Mouse (Mus musculus) thymus, postnatal 25 days (tissue): ENCODE results near the gene Ndst2.

Experiments used
- DNase-seq: peaks from one replicate; pipeline ENCODE4 v3.0.0; 2022

Ndst2 gene

DNA sequence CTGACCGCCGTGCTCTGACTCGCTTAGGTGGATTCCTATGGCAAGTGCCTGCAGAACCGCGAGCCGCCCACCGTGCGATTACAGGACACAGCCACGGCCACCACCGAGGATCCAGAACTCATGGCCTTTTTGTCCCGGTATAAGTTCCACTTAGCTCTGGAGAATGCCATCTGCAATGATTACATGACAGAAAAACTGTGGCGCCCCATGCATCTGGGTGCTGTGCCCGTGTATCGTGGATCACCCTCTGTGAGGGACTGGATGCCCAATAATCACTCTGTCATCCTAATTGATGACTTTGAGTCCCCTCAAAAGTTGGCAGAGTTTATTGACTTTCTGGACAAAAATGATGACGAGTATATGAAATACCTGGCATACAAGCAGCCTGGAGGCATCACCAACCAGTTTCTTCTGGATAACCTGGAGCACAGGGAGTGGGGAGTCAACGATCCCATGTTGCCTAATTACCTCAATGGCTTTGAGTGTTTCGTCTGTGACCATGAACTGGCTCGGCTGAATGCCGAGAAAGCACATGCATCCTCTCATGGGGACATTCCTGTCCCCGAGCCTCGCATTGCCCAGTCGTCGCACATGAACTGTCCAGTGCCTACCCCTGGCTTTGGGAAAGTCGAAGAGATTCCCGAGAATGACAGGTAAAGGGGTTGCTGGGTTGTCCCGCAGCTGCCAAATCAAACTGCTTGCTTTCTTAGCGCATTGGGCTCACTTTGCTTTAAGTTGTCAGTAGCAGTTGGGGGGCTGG is 38.4 kb downstream of the Ndst2 start:
- no peak for DNase-seq

DNA sequence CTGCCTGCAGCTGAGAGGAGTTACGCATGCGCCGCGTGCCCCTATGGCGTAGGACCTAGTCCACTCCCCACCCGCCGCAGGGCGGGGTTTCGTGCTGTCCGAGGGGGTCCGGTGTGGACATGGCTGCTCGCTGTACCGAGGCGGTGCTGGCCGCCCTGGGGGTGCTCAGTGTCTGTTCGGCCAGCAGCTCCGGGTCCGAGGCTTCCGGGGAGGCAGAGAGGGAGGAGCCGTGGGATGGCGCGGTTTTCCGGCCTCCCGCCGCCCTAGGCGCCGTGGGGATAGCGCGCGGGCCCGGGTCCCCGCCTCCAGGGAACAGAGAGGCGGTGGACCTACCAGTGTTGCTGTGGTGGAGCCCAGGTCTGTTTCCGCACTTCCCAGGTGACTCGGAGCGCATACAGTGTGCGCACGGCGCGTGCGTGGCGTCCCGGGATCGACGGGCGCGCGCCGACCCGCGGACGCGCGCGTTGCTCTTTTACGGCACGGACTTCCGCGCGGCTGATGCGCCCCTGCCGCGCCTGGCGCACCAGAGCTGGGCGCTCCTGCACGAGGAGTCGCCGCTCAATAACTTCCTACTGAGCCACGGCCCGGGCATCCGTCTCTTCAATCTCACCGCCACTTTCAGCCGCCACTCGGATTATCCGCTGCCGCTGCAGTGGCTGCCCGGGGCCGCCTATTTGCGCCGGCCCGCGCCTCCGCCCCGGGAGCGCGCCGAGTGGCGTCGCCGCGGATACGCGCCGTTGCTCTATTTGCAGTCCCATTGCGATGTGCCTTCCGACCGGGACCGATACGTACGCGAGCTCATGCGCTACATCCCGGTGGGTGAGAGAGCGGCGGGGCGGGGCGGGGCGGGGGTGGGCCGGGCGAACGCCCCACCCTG is 39.2 kb downstream of the Ndst2 start, which contains the start of gene Fut11:
Fut11 (plus strand) TSS at position 85 of the 877 bp plus-strand sequence.
- peak; percentile 80 for DNase-seq

DNA sequence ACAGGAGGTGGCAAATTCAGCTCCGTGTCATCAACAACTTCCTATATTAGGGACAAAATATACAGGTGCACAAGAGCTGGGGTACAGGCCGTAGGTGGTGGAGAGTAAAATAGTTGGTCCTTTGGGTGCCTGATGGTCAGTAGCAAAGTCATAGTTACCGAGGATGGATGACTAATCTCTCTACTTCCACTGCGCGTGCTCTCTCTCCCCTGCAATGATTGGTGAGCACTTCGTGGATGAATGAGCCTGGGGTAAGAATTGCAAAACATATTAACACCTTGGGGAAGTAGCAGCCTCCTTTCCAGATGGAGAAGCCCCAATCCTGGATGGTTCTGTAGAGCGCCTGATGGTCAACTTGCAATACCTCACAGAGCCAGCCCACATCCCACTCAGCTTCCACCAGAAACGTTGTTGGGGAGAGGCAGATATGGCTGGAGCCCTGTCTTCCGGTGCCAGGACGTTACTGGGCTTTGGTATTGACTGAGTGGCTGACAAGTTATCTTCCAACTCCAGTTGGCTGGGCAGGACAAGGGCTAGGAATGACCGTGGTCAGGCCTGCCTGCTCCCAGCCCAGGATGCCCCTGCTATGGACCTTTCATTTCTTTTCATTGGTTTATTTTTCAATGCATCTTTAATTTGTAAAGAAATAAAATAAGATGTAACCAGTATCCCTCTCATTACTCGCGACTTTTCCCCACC is 40.0 kb downstream of the Ndst2 start:
- peak; percentile 14 for DNase-seq

DNA sequence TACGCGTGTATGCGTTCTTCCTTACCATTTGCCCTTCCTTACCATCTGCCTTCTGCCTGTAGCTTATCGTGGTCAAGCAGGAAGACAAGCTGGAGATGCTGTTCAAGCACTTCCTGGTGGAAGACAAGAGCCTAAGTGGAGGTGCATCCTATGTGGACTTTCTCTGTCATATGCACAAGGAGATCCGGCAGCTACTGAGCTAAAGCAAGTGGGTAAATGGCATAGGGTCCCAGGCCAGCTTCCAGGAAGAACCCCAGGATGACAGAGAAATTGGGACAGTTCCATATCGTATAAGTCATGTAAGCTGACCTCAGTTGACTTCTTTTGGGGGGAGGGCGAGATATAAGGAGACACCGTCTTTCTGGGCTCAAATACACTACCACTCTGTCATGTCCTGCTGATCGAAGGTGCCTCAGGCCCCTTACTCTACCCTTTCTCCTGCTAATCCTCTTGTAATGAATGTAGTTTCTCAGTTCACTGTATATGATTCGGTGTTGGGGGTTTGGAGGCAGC is 40.7 kb downstream of the Ndst2 start:
- DNase-seq: no peak

DNA sequence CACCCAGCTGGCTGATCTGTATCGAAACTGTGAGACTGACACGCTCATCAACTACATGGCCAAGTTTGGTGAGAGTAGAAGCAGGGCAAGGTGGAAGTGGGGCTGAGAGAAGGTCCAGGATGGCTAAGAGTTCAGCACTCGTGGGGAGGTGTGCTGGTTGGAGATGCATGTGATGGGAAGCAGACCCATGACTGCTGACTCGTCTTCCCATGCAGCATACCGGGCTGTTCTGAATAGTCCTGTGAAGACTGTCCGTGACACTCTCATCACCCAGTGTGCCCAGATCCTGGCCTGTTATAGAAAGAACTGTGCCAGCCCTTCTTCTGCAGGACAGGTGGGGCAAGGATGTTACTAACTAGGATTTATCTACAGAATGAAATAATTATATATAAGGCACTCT is 42.6 kb downstream of the Ndst2 start:
- no peak for DNase-seq

DNA sequence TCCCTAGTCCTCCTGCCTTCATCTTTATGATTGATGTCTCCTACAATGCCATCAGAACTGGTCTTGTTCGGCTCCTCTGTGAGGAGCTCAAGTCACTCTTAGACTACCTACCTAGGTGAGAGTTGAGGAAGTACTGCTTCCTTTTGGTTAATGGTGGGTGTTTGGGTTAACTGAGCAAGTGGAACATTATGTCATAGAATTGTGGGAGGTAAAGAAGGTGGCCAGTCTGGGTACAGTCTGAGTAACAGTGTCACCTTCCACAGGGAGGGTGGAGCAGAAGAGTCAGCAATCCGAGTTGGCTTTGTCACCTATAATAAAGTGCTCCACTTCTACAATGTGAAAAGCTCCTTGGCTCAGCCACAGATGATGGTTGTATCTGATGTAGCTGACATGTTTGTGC is 45.4 kb downstream of the Ndst2 start:
- DNase-seq: no peak

DNA sequence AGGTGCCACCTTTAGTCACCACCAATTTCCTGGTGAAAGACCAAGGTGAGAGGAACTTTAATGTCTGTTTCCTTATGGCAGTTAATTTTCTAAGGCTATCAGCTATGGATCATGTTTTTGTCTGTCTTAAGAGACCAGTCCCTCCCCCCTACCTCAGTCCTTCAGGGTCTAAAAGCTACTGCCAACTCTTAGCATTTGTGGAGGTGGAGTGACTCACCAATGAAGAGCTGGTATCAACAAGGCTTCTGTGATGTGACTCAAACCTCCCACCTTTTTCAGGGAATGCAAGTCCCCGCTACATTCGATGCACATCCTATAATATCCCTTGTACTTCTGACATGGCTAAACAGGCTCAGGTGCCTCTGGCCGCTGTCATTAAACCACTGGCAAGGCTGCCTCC is 47.8 kb downstream of the Ndst2 start:
- no peak for DNase-seq

DNA sequence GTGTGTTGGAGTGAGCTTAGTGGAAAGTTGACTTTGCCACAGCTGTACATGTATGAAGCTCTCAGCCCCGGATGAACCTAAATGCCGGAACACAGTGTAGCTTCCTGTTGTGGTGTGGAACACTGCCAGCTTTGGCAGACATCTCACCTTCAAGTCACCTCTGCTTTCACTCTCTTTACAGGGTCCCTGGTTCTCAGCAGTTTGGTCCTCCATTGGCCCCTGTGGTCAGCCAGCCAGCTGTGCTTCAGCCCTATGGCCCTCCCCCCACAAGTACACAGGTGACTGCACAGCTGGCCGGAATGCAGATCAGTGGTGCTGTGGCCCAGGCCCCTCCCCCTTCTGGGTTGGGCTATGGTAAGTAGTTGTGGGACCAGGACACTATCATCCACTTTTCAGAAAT is 51.9 kb downstream of the Ndst2 start:
- DNase-seq: peak; percentile 78

DNA sequence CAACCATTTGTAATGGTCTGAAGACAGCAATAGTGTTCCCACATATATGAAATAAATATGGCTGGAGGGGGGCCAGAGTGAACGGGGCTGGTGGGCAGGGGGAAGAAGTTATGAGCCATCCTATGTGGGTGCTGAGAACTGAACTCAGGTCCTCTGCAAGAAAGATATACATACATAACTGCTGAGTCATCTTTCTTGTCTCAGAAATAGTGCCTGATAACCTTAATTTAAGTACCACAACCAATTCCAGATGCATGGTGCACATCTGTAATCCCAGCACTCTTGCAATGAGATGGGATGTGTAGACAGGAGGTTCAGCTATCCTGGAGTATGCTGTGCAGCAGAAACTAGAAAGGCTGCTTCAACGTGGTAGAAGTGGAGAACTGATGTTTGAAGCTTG is 52.6 kb downstream of the Ndst2 start:
- no peak for DNase-seq

DNA sequence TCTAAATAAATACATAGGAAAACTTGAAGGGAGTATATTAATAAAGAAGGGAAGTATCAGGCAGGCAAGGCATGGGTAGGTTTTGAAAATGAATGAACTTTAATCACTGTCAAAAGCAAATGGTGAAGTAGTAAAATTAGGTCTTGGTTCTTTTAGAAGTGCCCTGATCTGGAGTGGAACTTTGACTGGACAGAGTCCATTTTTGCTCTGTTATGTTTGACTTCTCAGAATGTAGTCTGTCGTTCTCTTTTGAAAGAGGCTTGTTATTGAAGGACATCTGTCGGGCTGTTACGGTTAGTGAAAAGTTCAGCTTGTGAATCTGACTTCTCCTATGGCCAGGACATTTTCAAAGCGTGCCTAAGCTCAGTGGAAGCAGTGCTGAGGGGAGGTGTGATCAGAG is 56.5 kb downstream of the Ndst2 start:
- no peak for DNase-seq

DNA sequence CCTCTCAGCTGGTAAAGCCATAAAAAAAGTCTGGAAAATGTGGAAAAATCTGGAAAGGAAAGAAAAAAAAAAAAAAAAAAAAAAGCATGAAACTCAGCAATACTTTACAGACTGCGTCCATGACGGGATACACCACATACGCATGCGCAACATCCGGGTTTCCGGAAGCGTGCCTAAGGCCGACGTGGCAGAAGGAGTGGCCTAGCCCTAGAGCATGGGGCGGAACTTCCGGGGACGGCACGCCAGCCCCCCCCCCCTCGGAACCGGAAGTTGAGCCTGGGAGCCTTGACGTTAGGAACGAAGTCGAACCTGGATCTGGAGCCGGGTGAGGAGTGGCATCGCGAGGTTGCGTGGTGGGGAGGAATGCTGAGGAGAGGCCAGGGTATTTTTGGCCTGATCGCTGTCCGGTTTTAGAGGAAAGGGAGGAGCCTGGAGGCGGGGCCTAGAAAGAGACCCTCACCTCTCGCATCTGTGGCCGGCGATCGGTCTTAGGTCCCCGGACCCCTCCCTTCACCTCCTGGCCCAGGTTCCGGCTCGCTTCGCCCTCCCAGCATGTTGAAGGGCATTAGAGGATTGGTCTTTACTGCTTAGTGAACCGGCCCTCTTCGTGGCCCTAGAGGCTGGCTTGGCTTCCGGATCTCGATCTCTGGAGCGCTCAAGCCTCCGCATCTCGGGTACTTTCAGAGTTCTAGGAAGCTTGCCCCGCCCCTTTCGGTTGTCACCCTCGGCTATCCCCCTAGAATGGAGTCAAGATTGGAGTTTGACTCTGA is 60.1 kb downstream of the Ndst2 start, which contains the start of gene Sec24c:
Sec24c (plus strand) TSS at position 245 of the 770 bp plus-strand sequence.
- DNase-seq: peak; percentile 97

DNA sequence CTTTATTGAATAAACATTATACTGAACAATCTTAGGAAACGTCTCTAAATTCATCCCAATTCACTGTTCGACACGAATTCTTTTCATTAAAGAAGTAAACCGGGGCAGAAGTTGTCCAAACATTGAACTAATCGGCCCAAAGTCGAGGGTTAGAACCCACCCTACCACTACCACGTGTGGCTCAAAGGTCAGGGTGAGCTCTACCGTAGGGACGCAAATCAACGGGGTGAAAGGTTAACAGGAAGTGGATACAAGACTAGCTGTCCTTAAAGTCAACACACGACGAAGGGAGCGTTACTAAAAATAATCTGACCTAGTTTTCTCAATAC is 60.7 kb downstream of the Ndst2 start:
- DNase-seq: peak; percentile 36
